Mouse (Mus musculus) olfactory bulb, adult 2 months (tissue): ENCODE measurements around the gene Xpo5.

Experiments used
- CTCF ChIP-seq: fragments of 200-500 bp; IDR thresholded peaks from 2 replicates; pipeline ENCODE4 v1.5.1; 2012; ENCODE audit warnings: low read depth, mild to moderate bottlenecking, low read length, moderate library complexity; ENCODE audit not compliant: insufficient read depth
- POLR2A ChIP-seq: fragments of 200-500 bp; IDR thresholded peaks from 2 replicates; pipeline ENCODE4 v1.6.1; 2012; ENCODE audit warnings: mild to moderate bottlenecking, low read depth, low read length, moderate library complexity; ENCODE audit not compliant: insufficient read depth

DNA sequence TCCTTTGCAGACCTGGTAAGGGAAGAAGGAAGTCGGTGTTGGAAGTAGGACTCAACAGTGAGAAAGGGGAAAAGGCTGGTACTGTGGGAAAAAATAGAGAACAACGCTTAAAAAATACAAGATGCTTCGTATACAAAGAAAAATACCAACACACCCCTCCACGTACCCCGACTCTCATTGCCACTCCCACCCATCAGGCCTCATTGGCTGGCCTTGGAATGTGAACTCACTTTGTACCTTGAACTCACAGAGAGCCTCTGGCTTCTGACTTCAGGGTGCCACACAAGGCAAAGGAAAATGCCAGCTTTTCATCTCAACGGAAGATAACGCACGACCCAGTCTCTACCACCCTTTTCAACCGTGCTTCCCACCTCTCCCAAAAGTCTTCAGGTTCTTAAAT lies 80.6 kb downstream of the Xpo5 start:
- no peak for TF ChIP-seq POLR2A
- no peak for TF ChIP-seq CTCF
